In genomic region chr6:113681271-113681670, GRCm38 (mm10) we compare ENCODE assay signal across 8 mouse cellular contexts. TPM values are rescaled to one million over a fixed set of nuclear protein-coding genes. Genes with fewer than 3 reads are reported as not detected.
DNase-seq lines count a peak whose midpoint lies in the region; ATAC-seq lines count a peak whose summit lies in the region.

No protein-coding gene starts in this region.

- no peak overlapping the region for H3K9ac ChIP-seq in kidney, embryonic 14.5 days (ENCODE audit: low read depth, low read length)
- no peak overlapping the region for H3K9ac ChIP-seq in liver, embryonic 11.5 days (ENCODE audit: low read depth, low read length)

- no peak overlapping the region for H3K4me2 ChIP-seq in kidney, embryonic 14.5 days (replicated peaks; ENCODE audit: low read depth, low read length)
- H3K4me2 ChIP-seq in liver, embryonic 11.5 days = no peak overlapping the region

- H3K4me3 ChIP-seq in kidney, embryonic 14.5 days (ENCODE audit: low read length) = no peak overlapping the region
- H3K4me3 ChIP-seq in liver, embryonic 11.5 days (ENCODE audit: low read depth, low read length) = no peak overlapping the region

- H3K4me1 ChIP-seq in kidney, embryonic 14.5 days (ENCODE audit: control insufficient read depth, insufficient read depth, low read length) = 0 out of 2 replicates have a peak, but pooled peaks cover 6% of the 10 kb centered on the region
- H3K4me1 ChIP-seq in liver, embryonic 11.5 days (replicated peaks; ENCODE audit: control insufficient read depth, insufficient read depth, low read length) = peaks cover 5% of the 10 kb centered on the region; the same call in 1 of the 2 replicates

- no peak overlapping the region for H3K27ac ChIP-seq in kidney, embryonic 14.5 days (ENCODE audit: low read depth, low read length)
- no peak overlapping the region for H3K27ac ChIP-seq in liver, embryonic 11.5 days (ENCODE audit: low read depth, low read length)

- DNase-seq in A20 (ENCODE audit: low read depth, low spot score) = peak; percentile 83
- peak; percentile 88 to 92 for DNase-seq in adrenal gland, adult 18-20 months (ENCODE audit: low spot score in 2 of 2)
- peak; percentile 87 for DNase-seq in embryo, embryonic 10 days (ENCODE audit: low spot score)
- DNase-seq in heart, adult 18-20 months = peak; percentile 88 to 94
- peak; percentile 81 for DNase-seq in liver, embryonic 11.5 days (ENCODE audit: low spot score)
- DNase-seq in thymus, adult 18-20 months = peak; percentile 75 to 79

- H3K36me3 ChIP-seq in kidney, embryonic 14.5 days (ENCODE audit: control insufficient read depth, insufficient read depth, low read length) = no peaks in the 10 kb centered on the region
- H3K36me3 ChIP-seq in liver, embryonic 11.5 days (ENCODE audit: control insufficient read depth, insufficient read depth, low read length) = no peaks in the 10 kb centered on the region

- 21% methylated on average over 4 of the region's 4 CpGs for WGBS in kidney, embryonic 14.5 days
- WGBS in liver, embryonic 11.5 days = 12% methylated on average over 4 of the region's 4 CpGs

- H3K9me3 ChIP-seq in kidney, embryonic 14.5 days (ENCODE audit: control insufficient read depth, low read length) = no peaks in the 10 kb centered on the region
- H3K9me3 ChIP-seq in liver, embryonic 11.5 days (ENCODE audit: control insufficient read depth, low read length) = no peaks in the 10 kb centered on the region

- no peaks in the 10 kb centered on the region for H3K27me3 ChIP-seq in kidney, embryonic 14.5 days (ENCODE audit: control insufficient read depth, insufficient read depth, low read length)
- H3K27me3 ChIP-seq in liver, embryonic 11.5 days (replicated peaks; ENCODE audit: control insufficient read depth, insufficient read depth, low read length) = no peaks in the 10 kb centered on the region

- ATAC-seq in kidney, embryonic 14.5 days (ENCODE audit: low FRiP score, low TSS enrichment) = peak; percentile 55; the same call in 1 of the 2 replicates
- peak; percentile 78 for ATAC-seq in liver, embryonic 11.5 days (replicated peaks; ENCODE audit: low FRiP score)
- peak; percentile 83 for ATAC-seq in neutrophil, adult 5-6 weeks (ENCODE audit: extremely low read depth, insufficient number of reproducible peaks, low FRiP score, poor library complexity, severe bottlenecking)

RNA-seq across cellular contexts. Expression of gene Tatdn2, which starts 15.6 kb away (rescaled TPM):
- 10 to 100 TPM; 50.4 to 63.2 TPM for total RNA-seq in adrenal gland, adult 18-20 months (2021)
- total RNA-seq in heart, adult 18-20 months (2021) = 10 to 100 TPM; 64.5 to 67.4 TPM
- polyA plus RNA-seq in kidney, embryonic 14.5 days (2014; fragmentation: Nextera tagmentation; extraction: Ambion mirVana) = 0.93 and 1.9 TPM in 2 replicates
- 1.2 TPM in 2 replicates for polyA plus RNA-seq in liver, embryonic 11.5 days (2014; fragmentation: Nextera tagmentation; extraction: Ambion mirVana)
- total RNA-seq in neutrophil, adult 5-6 weeks (2017) = 125 and 154 TPM in 2 replicates

RNA-seq across cellular contexts. Expression of gene Ghrl, which starts 38.4 kb away (rescaled TPM):
- not detected for total RNA-seq in adrenal gland, adult 18-20 months (2021)
- total RNA-seq in heart, adult 18-20 months (2021) = not detected
- polyA plus RNA-seq in kidney, embryonic 14.5 days (2014; fragmentation: Nextera tagmentation; extraction: Ambion mirVana) = 0.37 and 0.60 TPM in 2 replicates
- 0.45 TPM in 1 of 2 replicates, not detected in the other for polyA plus RNA-seq in liver, embryonic 11.5 days (2014; fragmentation: Nextera tagmentation; extraction: Ambion mirVana)
- 0.74 TPM in 1 of 2 replicates, not detected in the other for total RNA-seq in neutrophil, adult 5-6 weeks (2017)

RNA-seq across cellular contexts. Expression of gene Irak2, which starts 43.0 kb away (rescaled TPM):
- 10 to 100 TPM; 17.1 to 51.5 TPM for total RNA-seq in adrenal gland, adult 18-20 months (2021)
- total RNA-seq in heart, adult 18-20 months (2021) = 10 to 100 TPM; 14.2 to 17.8 TPM
- 1.9 and 2.6 TPM in 2 replicates for polyA plus RNA-seq in kidney, embryonic 14.5 days (2014; fragmentation: Nextera tagmentation; extraction: Ambion mirVana)
- 14.1 and 14.8 TPM in 2 replicates for polyA plus RNA-seq in liver, embryonic 11.5 days (2014; fragmentation: Nextera tagmentation; extraction: Ambion mirVana)
- 151 and 160 TPM in 2 replicates for total RNA-seq in neutrophil, adult 5-6 weeks (2017)

RNA-seq across cellular contexts. Expression of gene Vhl, which starts 57.5 kb away (rescaled TPM):
- total RNA-seq in adrenal gland, adult 18-20 months (2021) = 10 to 100 TPM; 20.9 to 21.4 TPM
- 10 to 100 TPM in 1 of 2 experiments, 1 to 10 TPM in 1; 9.3 to 11.1 TPM for total RNA-seq in heart, adult 18-20 months (2021)
- 25.9 and 40.7 TPM in 2 replicates for polyA plus RNA-seq in kidney, embryonic 14.5 days (2014; fragmentation: Nextera tagmentation; extraction: Ambion mirVana)
- 24.8 and 29.5 TPM in 2 replicates for polyA plus RNA-seq in liver, embryonic 11.5 days (2014; fragmentation: Nextera tagmentation; extraction: Ambion mirVana)
- total RNA-seq in neutrophil, adult 5-6 weeks (2017) = 14.9 and 17.6 TPM in 2 replicates

RNA-seq across cellular contexts. Expression of gene Sec13, which starts 59.3 kb away (rescaled TPM):
- total RNA-seq in adrenal gland, adult 18-20 months (2021) = 100 to 1,000 TPM; 111 to 113 TPM
- 10 to 100 TPM; 63.7 to 64.6 TPM for total RNA-seq in heart, adult 18-20 months (2021)
- polyA plus RNA-seq in kidney, embryonic 14.5 days (2014; fragmentation: Nextera tagmentation; extraction: Ambion mirVana) = 286 and 297 TPM in 2 replicates
- polyA plus RNA-seq in liver, embryonic 11.5 days (2014; fragmentation: Nextera tagmentation; extraction: Ambion mirVana) = 236 and 241 TPM in 2 replicates
- 67.4 and 82.3 TPM in 2 replicates for total RNA-seq in neutrophil, adult 5-6 weeks (2017)
